Mouse (Mus musculus): ENCODE data around the gene Agtpbp1.

DNA sequence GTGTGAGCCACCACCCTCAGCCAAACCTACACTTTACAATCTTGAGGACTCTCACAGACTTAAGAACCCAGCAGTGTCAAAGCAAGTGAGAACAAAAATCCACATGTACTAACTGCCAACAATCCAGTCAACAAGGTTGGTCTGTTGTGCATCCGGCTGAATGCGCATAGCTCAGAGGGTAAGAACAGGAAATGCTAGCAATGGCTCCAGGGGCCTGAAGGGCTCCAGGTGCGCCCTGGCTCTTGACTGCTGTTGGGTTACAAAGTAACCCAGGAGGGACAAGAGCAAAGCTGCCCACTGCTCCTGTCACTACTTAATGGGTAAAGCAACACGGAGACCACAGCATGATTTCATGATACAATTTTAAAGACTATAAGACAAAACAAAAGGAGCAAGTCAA lies 81.4 kb downstream of the Agtpbp1 start:
- TF ChIP-seq CTCF (IDR thresholded peaks at IDR 0.05; ENCODE audit: borderline replicate concordance, insufficient read depth, low read length) (no peak), POLR2A (IDR thresholded peaks at IDR 0.05; ENCODE audit: low read depth, low read length) (no peak)
